Mouse (Mus musculus) heart, adult 10 weeks (tissue): ENCODE data around the gene Arl6ip6. TPM values are rescaled to one million over a fixed set of nuclear protein-coding genes. Genes with fewer than 3 reads are reported as not detected.

Experiments used
- polyA plus RNA-seq: library from polyadenylated mRNA; stranded (reverse); fragments of 350-450 nt; fragmentation: Illumina TruSeq; extraction: RNeasy Lipid Tissue Mini Kit (QIAGEN cat#74804); gene quantifications from one replicate; pipeline ENCODE4 v1.2.3, GENCODE M21; 2014; ENCODE audit warnings: low read depth, low replicate concordance

The Arl6ip6 gene
- 18.0 TPM for polyA plus RNA-seq

GRCm38 (mm10) chr2:53191523-53192220, at the start of gene Arl6ip6:
Gene Arl6ip6, plus strand, starts transcription at chr2:53191726.

GRCm38 (mm10) chr2:53190684-53191511, 628 bp upstream of the Arl6ip6 start, which contains the start of gene Prpf40a:
Gene Prpf40a, minus strand, starts transcription at chr2:53191284.

Other genes starting within 250 kb of the Arl6ip6 start
- gene Prpf40a, start 442 bp upstream of the Arl6ip6 start, polyA plus RNA-seq: 24.4 TPM